Mouse (Mus musculus) C2C12 (cell line): ENCODE results near the gene Pard3.

Experiments used
- CTCF ChIP-seq: IDR thresholded peaks from one replicate; pipeline ENCODE4 v1.5.1; 2011; ENCODE audit not compliant: control insufficient read depth, insufficient read depth, insufficient read length
- FOSL1 ChIP-seq: IDR thresholded peaks from one replicate; pipeline ENCODE4 v1.8.0; 2011; ENCODE audit warnings: mild to moderate bottlenecking, low read length; ENCODE audit not compliant: poor library complexity, insufficient read depth, severe bottlenecking
- MAX ChIP-seq: IDR thresholded peaks from one replicate; pipeline ENCODE4 v1.6.1; 2011; ENCODE audit warnings: mild to moderate bottlenecking, control low read depth
- MYOD1 ChIP-seq: IDR thresholded peaks from one replicate; pipeline ENCODE4 v1.6.1; 2011; ENCODE audit warnings: low read depth; ENCODE audit not compliant: control insufficient read depth, insufficient read length
- USF1 ChIP-seq: IDR thresholded peaks from one replicate; pipeline ENCODE4 v1.6.1; 2011; ENCODE audit warnings: low read depth, mild to moderate bottlenecking, control low read depth, moderate library complexity

GRCm38 (mm10) chr8:127292307-127292706, 228.6 kb downstream of the Pard3 start:
- TF ChIP-seq FOSL1 (no peak), USF1 (no peak), CTCF (no peak), MAX (no peak), MYOD1 (no peak)
